Mouse (Mus musculus): ENCODE measurements around the gene Msh2. TPM values are rescaled to one million over a fixed set of nuclear protein-coding genes. Genes with fewer than 3 reads are reported as not detected.
A peak's percentile ranks its signal among the peaks of the same experiment; 100 is the strongest.

The Msh2 gene
- polyA plus RNA-seq (2015; fragmentation: Nextera tagmentation; extraction: Ambion mirVana): 57.7 and 62.6 TPM in 2 replicates

- peaks cover 18% of the 10 kb centered on the region for H3K4me1 ChIP-seq (ENCODE audit: control insufficient read depth, insufficient read depth, low read depth, low read length)
- H3K27me3 ChIP-seq (replicated peaks; ENCODE audit: control insufficient read depth, insufficient read depth, low read length): no peaks in the 10 kb centered on the region
- H3K4me2 ChIP-seq (ENCODE audit: low read length): peak within 1 kb of the TSS; percentile 85
- peak within 1 kb of the TSS; percentile 94 for H3K4me3 ChIP-seq (ENCODE audit: low read length)
- WGBS: under 1% methylated on average over 41 of the region's 44 CpGs
- no peaks in the 10 kb centered on the region for H3K9me3 ChIP-seq (ENCODE audit: control insufficient read depth, low read length)
- no peaks in the 10 kb centered on the region for H3K36me3 ChIP-seq (ENCODE audit: control insufficient read depth, insufficient read depth, low read length)
- H3K9ac ChIP-seq (ENCODE audit: low read depth, low read length): peak within 1 kb of the TSS; percentile 90
- H3K27ac ChIP-seq (ENCODE audit: low read depth, low read length): peak within 1 kb of the TSS; percentile 88
- ATAC-seq: peak; percentile 99
Observed at GRCm38 (mm10) chr17:87671890-87672660, at the start of gene Msh2. Msh2 (plus strand) TSS chr17:87672330.

- H3K9me3 ChIP-seq (ENCODE audit: control insufficient read depth, low read length): no peaks in the 10 kb centered on the region
- no peak overlapping the region for H3K4me2 ChIP-seq (ENCODE audit: low read length)
- no peak overlapping the region for H3K9ac ChIP-seq (ENCODE audit: low read depth, low read length)
- no peaks in the 10 kb centered on the region for H3K4me1 ChIP-seq (ENCODE audit: control insufficient read depth, insufficient read depth, low read depth, low read length)
- no peak overlapping the region for H3K27ac ChIP-seq (ENCODE audit: low read depth, low read length)
- no peak for ATAC-seq
- 77% methylated on average over 3 of the region's 3 CpGs for WGBS
- H3K27me3 ChIP-seq (replicated peaks; ENCODE audit: control insufficient read depth, insufficient read depth, low read length): no peaks in the 10 kb centered on the region
- no peak overlapping the region for H3K4me3 ChIP-seq (ENCODE audit: low read length)
- H3K36me3 ChIP-seq (ENCODE audit: control insufficient read depth, insufficient read depth, low read length): no peaks in the 10 kb centered on the region
Observed at GRCm38 (mm10) chr17:87625510-87626086, 46.5 kb upstream of the Msh2 start.

- H3K27me3 ChIP-seq (replicated peaks; ENCODE audit: control insufficient read depth, insufficient read depth, low read length): no peaks in the 10 kb centered on the region
- H3K27ac ChIP-seq (ENCODE audit: low read depth, low read length): no peak overlapping the region
- no peaks in the 10 kb centered on the region for H3K4me1 ChIP-seq (ENCODE audit: control insufficient read depth, insufficient read depth, low read depth, low read length)
- H3K4me3 ChIP-seq (ENCODE audit: low read length): no peak overlapping the region
- ATAC-seq: no peak
- no peaks in the 10 kb centered on the region for H3K9me3 ChIP-seq (ENCODE audit: control insufficient read depth, low read length)
- 98% methylated on average over 5 of the region's 5 CpGs for WGBS
- no peak overlapping the region for H3K9ac ChIP-seq (ENCODE audit: low read depth, low read length)
- H3K36me3 ChIP-seq (ENCODE audit: control insufficient read depth, insufficient read depth, low read length): no peaks in the 10 kb centered on the region
- no peak overlapping the region for H3K4me2 ChIP-seq (ENCODE audit: low read length)
Observed at GRCm38 (mm10) chr17:87628144-87628543, 44.0 kb upstream of the Msh2 start.

GRCm38 (mm10) chr17:87628706-87629105, 43.4 kb upstream of the Msh2 start:
- Histone ChIP-seq H3K4me2 (ENCODE audit: low read length) (no peak overlapping the region), H3K27ac (ENCODE audit: low read depth, low read length) (no peak overlapping the region), H3K9me3 (ENCODE audit: control insufficient read depth, low read length) (no peaks in the 10 kb centered on the region), H3K4me3 (ENCODE audit: low read length) (no peak overlapping the region), H3K4me1 (ENCODE audit: control insufficient read depth, insufficient read depth, low read depth, low read length) (no peaks in the 10 kb centered on the region), H3K9ac (ENCODE audit: low read depth, low read length) (no peak overlapping the region), H3K27me3 (replicated peaks; ENCODE audit: control insufficient read depth, insufficient read depth, low read length) (no peaks in the 10 kb centered on the region), H3K36me3 (ENCODE audit: control insufficient read depth, insufficient read depth, low read length) (no peaks in the 10 kb centered on the region)
- no peak for ATAC-seq
- 78% methylated on average over 7 of the region's 7 CpGs for WGBS

- H3K9ac ChIP-seq (ENCODE audit: low read depth, low read length): peak overlapping the region; percentile 62
- ATAC-seq: no peak
- peaks cover 34% of the 10 kb centered on the region for H3K27me3 ChIP-seq (replicated peaks; ENCODE audit: control insufficient read depth, insufficient read depth, low read length)
Observed at GRCm38 (mm10) chr17:87637056-87637389, 35.1 kb upstream of the Msh2 start.

GRCm38 (mm10) chr17:87639242-87639641, 32.9 kb upstream of the Msh2 start:
- ATAC-seq: no peak
- Histone ChIP-seq H3K4me3 (ENCODE audit: low read length) (no peak overlapping the region), H3K27ac (ENCODE audit: low read depth, low read length) (no peak overlapping the region), H3K4me2 (ENCODE audit: low read length) (no peak overlapping the region), H3K27me3 (replicated peaks; ENCODE audit: control insufficient read depth, insufficient read depth, low read length) (peaks cover 34% of the 10 kb centered on the region), H3K4me1 (ENCODE audit: control insufficient read depth, insufficient read depth, low read depth, low read length) (peaks cover 11% of the 10 kb centered on the region), H3K9me3 (ENCODE audit: control insufficient read depth, low read length) (no peaks in the 10 kb centered on the region), H3K36me3 (ENCODE audit: control insufficient read depth, insufficient read depth, low read length) (no peaks in the 10 kb centered on the region), H3K9ac (ENCODE audit: low read depth, low read length) (no peak overlapping the region)
- WGBS: 78% methylated on average over 5 of the region's 5 CpGs

More at GRCm38 (mm10) chr17:87637056-87637389, 35.1 kb upstream of the Msh2 start:
- Histone ChIP-seq H3K36me3 (ENCODE audit: control insufficient read depth, insufficient read depth, low read length) (no peaks in the 10 kb centered on the region), H3K4me1 (ENCODE audit: control insufficient read depth, insufficient read depth, low read depth, low read length) (peaks cover 11% of the 10 kb centered on the region), H3K4me2 (ENCODE audit: low read length) (peak overlapping the region; percentile 86), H3K4me3 (ENCODE audit: low read length) (peak overlapping the region; percentile 53), H3K9me3 (ENCODE audit: control insufficient read depth, low read length) (no peaks in the 10 kb centered on the region), H3K27ac (ENCODE audit: low read depth, low read length) (no peak overlapping the region)
- WGBS: 3% methylated on average over 18 of the region's 22 CpGs

GRCm38 (mm10) chr17:87640272-87640671, 31.9 kb upstream of the Msh2 start:
- WGBS: 91% methylated on average over 27 of the region's 27 CpGs
- no peak for ATAC-seq

GRCm38 (mm10) chr17:87641006-87641405, 31.1 kb upstream of the Msh2 start:
- Histone ChIP-seq H3K4me2 (ENCODE audit: low read length) (no peak overlapping the region), H3K9me3 (ENCODE audit: control insufficient read depth, low read length) (no peaks in the 10 kb centered on the region), H3K4me1 (ENCODE audit: control insufficient read depth, insufficient read depth, low read depth, low read length) (peaks cover 6% of the 10 kb centered on the region), H3K27ac (ENCODE audit: low read depth, low read length) (no peak overlapping the region), H3K4me3 (ENCODE audit: low read length) (no peak overlapping the region), H3K9ac (ENCODE audit: low read depth, low read length) (no peak overlapping the region), H3K36me3 (ENCODE audit: control insufficient read depth, insufficient read depth, low read length) (no peaks in the 10 kb centered on the region), H3K27me3 (replicated peaks; ENCODE audit: control insufficient read depth, insufficient read depth, low read length) (peaks cover 19% of the 10 kb centered on the region)
- no peak for ATAC-seq
- 80% methylated on average over 12 of the region's 12 CpGs for WGBS

More at GRCm38 (mm10) chr17:87640272-87640671, 31.9 kb upstream of the Msh2 start:
- H3K4me1 ChIP-seq (ENCODE audit: control insufficient read depth, insufficient read depth, low read depth, low read length): peaks cover 11% of the 10 kb centered on the region
- no peak overlapping the region for H3K9ac ChIP-seq (ENCODE audit: low read depth, low read length)
- H3K27me3 ChIP-seq (replicated peaks; ENCODE audit: control insufficient read depth, insufficient read depth, low read length): peaks cover 25% of the 10 kb centered on the region
- H3K4me3 ChIP-seq (ENCODE audit: low read length): no peak overlapping the region
- H3K27ac ChIP-seq (ENCODE audit: low read depth, low read length): no peak overlapping the region
- no peaks in the 10 kb centered on the region for H3K9me3 ChIP-seq (ENCODE audit: control insufficient read depth, low read length)
- no peak overlapping the region for H3K4me2 ChIP-seq (ENCODE audit: low read length)
- no peaks in the 10 kb centered on the region for H3K36me3 ChIP-seq (ENCODE audit: control insufficient read depth, insufficient read depth, low read length)

- Histone ChIP-seq H3K27me3 (replicated peaks; ENCODE audit: control insufficient read depth, insufficient read depth, low read length) (peaks cover 7% of the 10 kb centered on the region), H3K27ac (ENCODE audit: low read depth, low read length) (no peak overlapping the region), H3K4me1 (ENCODE audit: control insufficient read depth, insufficient read depth, low read depth, low read length) (no peaks in the 10 kb centered on the region), H3K9me3 (ENCODE audit: control insufficient read depth, low read length) (no peaks in the 10 kb centered on the region), H3K4me2 (ENCODE audit: low read length) (no peak overlapping the region), H3K36me3 (ENCODE audit: control insufficient read depth, insufficient read depth, low read length) (no peaks in the 10 kb centered on the region), H3K9ac (ENCODE audit: low read depth, low read length) (no peak overlapping the region), H3K4me3 (ENCODE audit: low read length) (no peak overlapping the region)
- no peak for ATAC-seq
- 92% methylated on average over 8 of the region's 8 CpGs for WGBS
Observed at GRCm38 (mm10) chr17:87642744-87643143, 29.4 kb upstream of the Msh2 start.
